Mouse (Mus musculus) stomach, postnatal 0 days (tissue): ENCODE measurements around the gene Pdia6.

Experiments used
- CTCF ChIP-seq: IDR thresholded peaks from 2 replicates; pipeline ENCODE4 v1.5.1; 2016; ENCODE audit warnings: antibody characterized with exemption, low read depth, mild to moderate bottlenecking, moderate library complexity
- EP300 ChIP-seq: optimal IDR thresholded peaks from 2 replicates; pipeline ENCODE3; 2016; ENCODE audit warnings: antibody characterized with exemption

DNA sequence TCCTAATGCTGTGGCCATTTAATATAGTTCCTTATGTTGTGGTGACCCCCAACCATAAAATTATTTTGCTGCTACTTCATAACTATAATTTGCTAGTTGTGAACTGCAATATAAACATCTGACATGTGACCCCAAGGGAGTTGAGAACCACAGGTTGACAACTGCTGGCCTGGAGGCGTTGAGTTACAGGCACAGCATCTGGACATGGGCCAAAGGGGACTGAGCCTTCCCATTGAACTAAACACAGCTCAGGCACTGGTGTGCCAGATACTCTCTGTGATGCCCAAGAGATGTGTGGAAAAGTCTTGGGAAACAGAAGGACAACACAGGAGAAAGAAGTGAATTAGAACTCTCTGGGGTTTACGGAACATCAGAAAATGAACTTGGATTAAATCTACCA is 25.3 kb upstream of the Pdia6 start:
- no peak for TF ChIP-seq CTCF
- no peak for TF ChIP-seq EP300
